Mouse (Mus musculus) forelimb bud, embryonic 11.5 days (tissue): Measurements from ENCODE around the gene Olfr1349.
A peak's percentile ranks its signal among the peaks of the same experiment; 100 is the strongest.
"Not testable (repeated sequence)": the region's sequence is repeated elsewhere in the genome, so short reads cannot be mapped to it uniquely, and the experiment has no call there.

ENCODE experiments used
- DNase-seq: peaks from one replicate; pipeline ENCODE4 v3.0.0-alpha.2; 2012; ENCODE audit warnings: low read depth, low spot score

Gene Olfr1349

GRCm38 (mm10) chr7:6522850-6523249 lies at the start of gene Olfr1349:
Gene Olfr1349 (minus strand): TSS chr7:6522950.
- DNase-seq = no peak

- no peak for DNase-seq
Observed at GRCm38 (mm10) chr7:6564541-6564940, 41.8 kb upstream of the Olfr1349 start, which contains the start of gene Olfr1350. Gene Olfr1350 (plus strand): TSS chr7:6564841.

- DNase-seq = peak; percentile 4
Observed at GRCm38 (mm10) chr7:6526141-6526540, 3.4 kb upstream of the Olfr1349 start.

GRCm38 (mm10) chr7:6525001-6525400 lies 2.3 kb upstream of the Olfr1349 start:
- DNase-seq = no peak

- no peak for DNase-seq
Observed at GRCm38 (mm10) chr7:6521666-6522065, 1.1 kb downstream of the Olfr1349 start.

GRCm38 (mm10) chr7:6508648-6509047 lies 14.1 kb downstream of the Olfr1349 start, which contains the start of gene Olfr1348:
Gene Olfr1348 (minus strand): TSS chr7:6508748.
- DNase-seq = no peak

- DNase-seq = no peak
Observed at GRCm38 (mm10) chr7:6499655-6500054, 23.1 kb downstream of the Olfr1349 start, which contains the start of gene Olfr1347. Gene Olfr1347 (minus strand): TSS chr7:6499755.

GRCm38 (mm10) chr7:6486841-6487240 lies 35.9 kb downstream of the Olfr1349 start, which contains the start of gene Olfr5:
Gene Olfr5 (minus strand): TSS chr7:6486941.
- DNase-seq = no peak

GRCm38 (mm10) chr7:6477633-6478032 lies 45.1 kb downstream of the Olfr1349 start:
- DNase-seq = not testable (repeated sequence)

GRCm38 (mm10) chr7:6466951-6467350 lies 55.8 kb downstream of the Olfr1349 start, which contains the start of gene Olfr1346:
Gene Olfr1346 (plus strand): TSS chr7:6467101.
- DNase-seq = no peak
